Mouse (Mus musculus): ENCODE measurements around the gene Olfr694. TPM values are rescaled to one million over a fixed set of nuclear protein-coding genes. Genes with fewer than 3 reads are reported as not detected.

Gene Olfr694
- polyA plus RNA-seq, 1 experiment from 2014 or later = not detected

DNA sequence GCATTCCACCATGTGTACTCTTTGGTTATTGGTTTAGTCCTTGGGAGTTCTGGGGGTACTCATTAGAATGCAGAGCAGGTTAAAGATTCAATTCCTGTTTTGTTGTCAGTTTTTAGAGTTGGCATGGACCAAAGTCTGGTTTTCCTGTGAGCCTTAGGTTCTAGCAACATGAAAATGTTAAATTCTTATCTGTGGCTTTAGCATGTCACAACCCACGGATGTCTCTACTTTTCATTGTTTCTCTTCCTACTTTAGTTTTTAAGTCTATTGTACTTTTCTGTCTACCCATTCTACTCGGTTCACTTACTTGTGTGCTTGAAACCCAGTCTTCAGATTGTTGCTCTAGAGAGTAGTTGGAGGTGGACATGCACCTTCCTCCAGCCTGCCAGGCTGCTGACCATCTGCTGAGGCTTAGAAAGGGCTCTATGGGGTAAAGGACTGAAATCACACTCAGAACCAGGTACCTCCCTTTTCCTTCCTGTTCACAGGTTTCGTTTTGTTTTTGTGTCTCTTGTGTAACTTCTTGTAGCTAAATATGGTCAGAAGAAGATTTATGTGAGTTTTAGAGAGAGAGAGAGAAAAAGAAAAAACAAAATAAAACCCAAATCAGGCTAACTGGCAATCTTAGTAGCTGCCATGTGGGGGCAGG lies 47.3 kb downstream of the Olfr694 start:
- 60% methylated on average over 3 of the region's 3 CpGs for WGBS
- Histone ChIP-seq H3K27ac (replicated peaks in 1 of 2; ENCODE audit: control insufficient read depth in 1 of 2, insufficient read depth in 1 of 2, low read depth in 2 of 2, low read length in 2 of 2) (no peak overlapping the region), H3K4me1 (ENCODE audit: control insufficient read depth in 2 of 2, insufficient read depth in 2 of 2, low read length in 2 of 2) (no peaks in the 10 kb centered on the region), H3K27me3 (ENCODE audit: control insufficient read depth, insufficient read depth, low read length) (no peaks in the 10 kb centered on the region), H3K4me2 (ENCODE audit: low read length) (no peak overlapping the region), H3K36me3 (ENCODE audit: control insufficient read depth, insufficient read depth, low read length) (no peaks in the 10 kb centered on the region), H3K9me3 (ENCODE audit: control insufficient read depth, low read length) (no peaks in the 10 kb centered on the region), H3K9ac (ENCODE audit: low read length) (no peak overlapping the region), H3K4me3 (ENCODE audit: control insufficient read depth in 1 of 2, insufficient read depth in 1 of 2, low read depth in 1 of 2, low read length in 2 of 2) (no peak overlapping the region)
- ATAC-seq (ENCODE audit: insufficient number of reproducible peaks, insufficient read depth, low FRiP score, low read depth) = no peak

DNA sequence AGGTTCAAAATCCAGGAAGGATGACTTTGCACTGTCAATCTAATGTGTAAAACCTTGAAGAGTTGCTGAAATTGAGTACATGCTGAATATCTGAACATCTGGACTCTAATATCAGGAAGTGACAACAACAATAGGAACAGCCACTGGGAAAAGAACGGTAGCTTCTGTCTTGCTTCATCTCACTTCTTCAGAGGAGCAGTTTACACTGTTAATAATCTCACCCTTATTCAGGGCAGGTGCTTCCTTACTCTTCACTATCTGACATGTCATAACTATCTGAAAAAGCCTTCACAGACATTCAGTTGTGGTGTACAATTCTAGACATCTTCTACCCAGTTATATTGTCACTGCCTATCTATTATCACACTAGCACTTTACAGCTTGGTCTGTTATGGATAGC lies 50.8 kb downstream of the Olfr694 start:
- Histone ChIP-seq H3K36me3 (ENCODE audit: control insufficient read depth, insufficient read depth, low read length) (no peaks in the 10 kb centered on the region), H3K4me2 (ENCODE audit: low read length) (no peak overlapping the region), H3K27ac (replicated peaks in 1 of 2; ENCODE audit: control insufficient read depth in 1 of 2, insufficient read depth in 1 of 2, low read depth in 2 of 2, low read length in 2 of 2) (no peak overlapping the region), H3K9ac (ENCODE audit: low read length) (no peak overlapping the region), H3K9me3 (ENCODE audit: control insufficient read depth, low read length) (no peaks in the 10 kb centered on the region), H3K4me1 (ENCODE audit: control insufficient read depth in 2 of 2, insufficient read depth in 2 of 2, low read length in 2 of 2) (no peaks in the 10 kb centered on the region), H3K27me3 (ENCODE audit: control insufficient read depth, insufficient read depth, low read length) (no peaks in the 10 kb centered on the region), H3K4me3 (ENCODE audit: control insufficient read depth in 1 of 2, insufficient read depth in 1 of 2, low read depth in 1 of 2, low read length in 2 of 2) (no peak overlapping the region)
- WGBS = 79% methylated on average over 1 of the region's 1 CpGs
- no peak for ATAC-seq (ENCODE audit: insufficient number of reproducible peaks, insufficient read depth, low FRiP score, low read depth)

DNA sequence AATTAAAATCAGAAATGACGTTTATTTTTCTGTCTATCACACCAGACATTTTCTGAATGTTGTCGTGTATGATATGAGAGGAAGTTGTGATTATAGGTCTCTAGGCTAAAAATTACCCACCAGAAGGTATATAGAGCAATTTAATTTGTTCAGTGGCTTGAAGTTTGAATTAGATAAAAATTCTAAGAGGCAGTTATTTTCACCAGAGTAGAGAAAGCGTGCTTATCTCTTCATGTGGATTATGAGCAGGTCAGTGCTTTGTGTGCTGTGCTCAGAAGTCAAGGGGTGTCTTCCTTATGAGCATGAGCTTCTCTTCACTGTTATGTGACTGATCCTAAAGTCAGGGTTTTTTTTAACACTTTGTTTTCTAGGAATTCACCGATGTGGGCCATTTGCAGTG lies 56.1 kb downstream of the Olfr694 start:
- Histone ChIP-seq H3K4me1 (ENCODE audit: control insufficient read depth in 2 of 2, insufficient read depth in 2 of 2, low read length in 2 of 2) (no peaks in the 10 kb centered on the region), H3K4me3 (ENCODE audit: control insufficient read depth in 1 of 2, insufficient read depth in 1 of 2, low read depth in 1 of 2, low read length in 2 of 2) (no peak overlapping the region), H3K27ac (replicated peaks in 1 of 2; ENCODE audit: control insufficient read depth in 1 of 2, insufficient read depth in 1 of 2, low read depth in 2 of 2, low read length in 2 of 2) (no peak overlapping the region), H3K36me3 (ENCODE audit: control insufficient read depth, insufficient read depth, low read length) (no peaks in the 10 kb centered on the region), H3K9me3 (ENCODE audit: control insufficient read depth, low read length) (no peaks in the 10 kb centered on the region), H3K4me2 (ENCODE audit: low read length) (no peak overlapping the region), H3K27me3 (ENCODE audit: control insufficient read depth, insufficient read depth, low read length) (no peaks in the 10 kb centered on the region), H3K9ac (ENCODE audit: low read length) (no peak overlapping the region)
- no peak for ATAC-seq (ENCODE audit: insufficient number of reproducible peaks, insufficient read depth, low FRiP score, low read depth)
- 68% methylated on average over 4 of the region's 4 CpGs for WGBS

Other genes with a start within 250 kb of the Olfr694 start
- not detected in 2 replicates for gene Olfr693, start 11.2 kb downstream of the Olfr694 start, polyA plus RNA-seq (2014; fragmentation: Nextera tagmentation; extraction: Ambion mirVana)
- gene Olfr695, start 24.6 kb upstream of the Olfr694 start, polyA plus RNA-seq (2014; fragmentation: Nextera tagmentation; extraction: Ambion mirVana) = not detected in 2 replicates
- gene Olfr697, start 50.6 kb upstream of the Olfr694 start, polyA plus RNA-seq (2014; fragmentation: Nextera tagmentation; extraction: Ambion mirVana) = not detected in 2 replicates
- gene Olfr698, start 63.6 kb upstream of the Olfr694 start, polyA plus RNA-seq (2014; fragmentation: Nextera tagmentation; extraction: Ambion mirVana) = not detected in 2 replicates
- gene Olfr699, start 101.4 kb upstream of the Olfr694 start, polyA plus RNA-seq (2014; fragmentation: Nextera tagmentation; extraction: Ambion mirVana) = not detected in 2 replicates
- gene Olfr700, start 117.0 kb upstream of the Olfr694 start, polyA plus RNA-seq (2014; fragmentation: Nextera tagmentation; extraction: Ambion mirVana) = not detected in 2 replicates
- not detected in 2 replicates for gene Olfr701, start 122.3 kb upstream of the Olfr694 start, polyA plus RNA-seq (2014; fragmentation: Nextera tagmentation; extraction: Ambion mirVana)
- not detected in 2 replicates for gene Olfr702, start 142.1 kb upstream of the Olfr694 start, polyA plus RNA-seq (2014; fragmentation: Nextera tagmentation; extraction: Ambion mirVana)
- gene Olfr703, start 151.5 kb upstream of the Olfr694 start, polyA plus RNA-seq (2014; fragmentation: Nextera tagmentation; extraction: Ambion mirVana) = not detected in 2 replicates
- not detected in 2 replicates for gene Olfr704, start 171.4 kb upstream of the Olfr694 start, polyA plus RNA-seq (2014; fragmentation: Nextera tagmentation; extraction: Ambion mirVana)
- not detected in 2 replicates for gene Olfr705, start 185.1 kb upstream of the Olfr694 start, polyA plus RNA-seq (2014; fragmentation: Nextera tagmentation; extraction: Ambion mirVana)
- gene Olfr706, start 196.3 kb upstream of the Olfr694 start, polyA plus RNA-seq (2014; fragmentation: Nextera tagmentation; extraction: Ambion mirVana) = not detected in 2 replicates
- not detected in 2 replicates for gene Olfr707, start 209.4 kb upstream of the Olfr694 start, polyA plus RNA-seq (2014; fragmentation: Nextera tagmentation; extraction: Ambion mirVana)
- gene Olfr1532-ps1, start 216.2 kb upstream of the Olfr694 start, polyA plus RNA-seq (2014; fragmentation: Nextera tagmentation; extraction: Ambion mirVana) = not detected in 2 replicates
- not detected in 2 replicates for gene Olfr709-ps1, start 240.4 kb upstream of the Olfr694 start, polyA plus RNA-seq (2014; fragmentation: Nextera tagmentation; extraction: Ambion mirVana)

All from heart, embryonic 14.5 days (tissue).